Mouse (Mus musculus) erythroid progenitor cell, adult 5-6 weeks (primary cell): ENCODE measurements at regions not wholly inside any gene's neighbourhood (a gene's known extent, or its start where the extent isn't known, plus 50 kb on each side); places are given as distances from the start of the nearest gene placed in this dataset.
A peak's percentile ranks its signal among the peaks of the same experiment; 100 is the strongest.

Experiments
- ATAC-seq: replicated peaks from 2 replicates; pipeline ENCODE4 v1.8.0; 2016; ENCODE audit warnings: moderate number of reproducible peaks, mild to moderate bottlenecking, moderate TSS enrichment, inconsistent platforms; ENCODE audit not compliant: poor library complexity, low FRiP score, severe bottlenecking

DNA sequence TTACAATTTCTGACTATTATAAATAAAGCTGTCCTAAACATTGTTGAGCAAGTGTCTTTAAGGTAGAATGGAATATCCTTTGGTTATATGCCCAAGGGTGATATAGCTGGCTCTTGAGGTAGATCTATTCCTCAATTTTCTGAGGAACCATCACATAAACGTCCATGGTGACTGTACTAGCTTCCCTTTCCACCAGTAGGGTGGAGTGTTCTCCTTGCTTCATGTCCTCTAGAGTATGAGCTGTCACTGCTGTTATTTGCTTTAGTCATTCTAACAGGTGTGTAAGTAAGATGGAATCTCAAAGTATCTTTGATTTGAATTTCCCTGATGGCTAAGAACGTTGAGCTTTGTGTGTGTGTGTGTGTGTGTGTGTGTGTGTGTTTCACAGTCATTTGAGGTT is 3475.7 kb upstream of the Gm7489 start:
- ATAC-seq, result no peak

DNA sequence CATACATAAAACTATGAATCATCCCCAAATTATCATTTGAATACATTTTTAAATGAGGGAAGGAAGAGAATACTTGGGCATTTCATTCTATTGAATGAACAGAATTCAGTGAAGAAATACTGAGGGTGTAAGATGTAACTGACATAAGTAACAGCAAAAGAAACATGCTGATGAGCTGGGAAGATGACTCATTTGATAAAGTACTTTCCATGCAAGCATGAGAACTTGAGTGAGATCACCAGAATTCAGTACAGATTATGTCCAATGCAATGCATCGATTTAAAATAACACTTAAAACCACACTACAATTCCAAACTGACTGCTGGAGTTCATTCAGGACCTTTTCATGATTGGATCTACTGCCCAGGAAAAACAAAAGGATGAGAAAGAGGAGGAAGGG is 3467.1 kb upstream of the Gm7489 start:
- ATAC-seq, result no peak

DNA sequence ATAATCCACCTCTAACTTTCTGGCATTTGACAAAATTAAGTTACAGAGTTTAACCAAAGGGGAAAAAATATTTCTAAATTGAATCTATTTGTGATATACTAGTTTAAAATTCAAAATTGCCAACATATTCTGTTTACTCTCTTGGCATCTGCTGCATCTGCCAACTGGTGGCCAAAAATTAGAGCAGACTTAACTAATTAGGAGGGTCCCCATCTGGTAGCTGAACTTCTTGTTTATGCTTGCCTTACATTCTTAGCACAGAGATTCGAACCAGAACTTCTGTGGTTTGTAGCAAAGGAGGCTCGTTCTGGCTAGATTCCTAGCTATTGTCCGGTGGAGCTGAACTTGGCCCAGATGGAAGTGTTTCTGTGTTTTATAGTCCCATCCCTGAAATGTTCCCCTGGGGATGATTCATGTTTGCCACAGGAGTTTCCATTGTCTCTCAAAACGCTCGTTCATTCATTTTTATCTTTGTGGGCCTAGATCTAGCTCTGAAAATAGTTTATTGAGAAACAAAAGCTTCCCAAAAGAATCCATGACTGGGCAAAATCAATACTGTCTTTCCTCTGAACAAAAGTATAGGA is 3461.5 kb upstream of the Gm7489 start:
- no peak for ATAC-seq

DNA sequence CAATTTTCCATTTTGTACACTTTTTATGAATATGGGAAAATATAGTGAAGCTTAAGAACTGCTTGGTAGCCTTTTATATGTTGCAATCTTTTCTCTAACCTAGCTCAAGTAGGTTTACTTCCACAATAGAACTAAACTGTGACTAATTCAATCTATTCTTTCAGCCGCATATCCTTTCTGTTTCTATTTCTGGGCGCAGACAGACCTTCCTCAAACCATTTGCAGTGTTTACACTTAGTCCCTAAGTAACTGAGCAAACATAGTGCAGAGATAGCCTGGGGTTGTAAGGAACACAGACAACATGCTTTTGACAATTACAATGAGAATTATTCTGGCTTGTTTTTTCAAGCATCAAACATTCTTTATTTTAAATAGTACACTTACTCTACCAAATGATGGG is 3435.1 kb upstream of the Gm7489 start:
- ATAC-seq, result no peak

DNA sequence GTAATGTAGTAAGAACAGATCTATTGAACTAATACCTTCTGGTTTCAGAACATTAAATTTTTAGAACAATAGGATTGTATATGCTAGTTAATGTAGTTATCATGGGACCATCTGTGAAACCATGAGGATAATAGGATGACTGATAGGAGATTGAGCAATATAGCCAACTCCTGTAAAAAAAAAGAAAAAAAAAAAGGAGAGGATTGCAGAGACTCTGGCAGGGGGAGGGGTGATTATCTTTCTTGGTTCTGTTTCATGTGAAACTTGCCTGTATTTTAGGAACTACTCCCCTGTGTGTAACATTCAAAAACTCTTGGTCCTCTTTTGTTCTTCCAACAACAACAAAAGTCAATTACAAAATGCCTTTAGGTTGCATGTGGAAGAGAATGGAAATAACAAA is 3412.1 kb upstream of the Gm7489 start:
- no peak for ATAC-seq

DNA sequence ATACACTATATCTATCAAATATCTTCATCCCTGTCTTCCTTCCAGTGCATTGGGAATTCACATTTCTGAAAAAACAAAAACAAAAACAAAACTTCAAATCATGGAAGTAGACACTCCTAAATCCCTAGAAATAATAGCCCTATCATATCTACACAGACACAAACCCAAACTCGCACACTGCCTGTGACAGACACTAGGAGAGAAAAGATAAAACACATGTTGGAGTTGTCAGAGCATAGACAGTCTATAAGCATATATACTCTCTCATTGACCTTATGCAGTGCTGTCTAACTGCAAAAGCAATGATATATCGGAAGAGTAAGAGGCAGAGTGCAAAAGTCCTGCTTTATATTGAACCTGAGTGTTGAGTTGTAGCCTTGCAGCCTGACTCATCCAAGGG is 3386.0 kb upstream of the Gm7489 start:
- no peak for ATAC-seq

DNA sequence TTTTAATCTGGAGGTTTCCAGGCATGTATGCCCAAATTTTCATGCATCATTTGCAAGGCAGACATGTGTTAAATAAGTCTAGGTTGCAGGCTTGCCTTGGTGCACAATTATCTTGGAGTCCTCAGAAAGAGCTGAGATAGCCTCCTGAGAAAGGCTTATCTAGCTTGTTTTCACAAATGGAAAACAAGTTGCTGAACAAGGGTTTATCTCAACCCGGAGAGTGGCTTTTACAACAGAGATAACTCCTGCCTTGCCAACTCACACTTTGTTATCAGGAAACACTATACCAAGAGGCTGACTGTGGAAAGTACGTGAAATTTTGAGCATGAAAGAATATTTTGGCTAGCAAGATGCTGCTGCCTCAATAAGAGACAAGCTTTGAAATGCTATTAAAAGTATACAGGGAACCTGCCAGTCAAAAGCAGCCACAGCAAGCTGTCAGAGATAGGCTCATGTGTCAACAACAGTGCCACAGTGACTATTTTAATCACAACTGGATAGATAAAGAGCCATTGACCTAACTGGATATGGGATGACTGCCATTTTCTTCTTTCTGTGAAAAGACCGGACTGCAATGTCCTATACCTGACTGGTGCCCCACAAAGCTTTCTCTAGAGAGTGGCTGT is 3376.6 kb upstream of the Gm7489 start:
- peak; percentile 42; the same call in 1 of the 2 replicates for ATAC-seq

DNA sequence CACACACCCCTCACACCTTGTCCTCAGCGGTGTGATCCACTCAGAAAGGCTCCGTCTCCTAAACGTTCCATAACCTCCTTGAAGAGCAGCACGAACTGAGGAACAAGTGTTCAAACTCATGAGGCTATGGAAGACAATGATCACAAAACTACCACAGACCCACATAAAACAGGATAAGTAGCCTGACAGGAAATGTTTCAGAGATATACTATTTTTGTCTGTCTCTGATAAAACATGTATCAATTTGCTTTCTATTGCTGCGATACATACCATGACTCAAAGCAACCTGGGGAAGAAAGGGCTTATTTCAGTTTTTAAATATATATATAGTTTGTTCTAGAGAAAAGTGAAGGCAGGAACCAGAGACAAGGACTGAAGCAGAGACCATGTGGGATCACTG is 3371.7 kb upstream of the Gm7489 start:
- no peak for ATAC-seq

DNA sequence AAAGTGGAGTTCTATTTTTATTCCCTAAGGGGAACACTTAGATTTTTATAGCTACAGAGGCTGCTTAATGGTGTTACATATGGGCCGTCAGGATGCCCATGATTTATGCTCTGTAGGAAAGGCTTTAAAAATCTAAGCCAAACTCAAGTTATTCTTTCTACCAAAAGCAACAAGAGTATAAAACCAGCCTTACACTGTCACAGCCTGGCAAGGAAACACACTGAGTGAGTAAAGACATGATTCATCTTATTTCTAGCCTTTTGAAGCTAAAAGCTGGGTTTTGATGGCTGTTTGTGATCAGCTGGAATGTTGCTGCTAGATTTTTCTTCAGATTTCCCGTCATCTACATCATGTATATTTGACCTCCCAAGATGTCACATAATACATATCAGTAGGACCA is 3359.9 kb upstream of the Gm7489 start:
- ATAC-seq, result no peak

DNA sequence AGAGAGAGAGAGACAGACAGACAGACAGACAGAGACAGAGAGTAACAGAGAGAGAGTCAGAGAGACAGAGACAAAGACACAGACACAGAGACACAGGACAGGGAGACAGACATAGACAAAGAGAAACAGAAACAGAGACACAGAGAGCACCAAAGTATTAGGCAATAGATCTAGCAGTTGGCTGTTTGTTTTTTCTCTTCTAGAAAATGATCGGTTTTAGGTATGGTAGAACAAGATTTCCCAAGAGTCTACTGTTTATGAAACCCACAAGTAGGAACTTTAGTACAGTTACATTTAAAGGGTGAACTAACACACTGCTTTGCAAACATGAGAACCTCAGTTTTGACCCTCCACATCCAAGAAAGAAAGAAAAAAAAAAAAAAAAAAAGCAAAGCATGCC is 3350.2 kb upstream of the Gm7489 start:
- no peak for ATAC-seq

DNA sequence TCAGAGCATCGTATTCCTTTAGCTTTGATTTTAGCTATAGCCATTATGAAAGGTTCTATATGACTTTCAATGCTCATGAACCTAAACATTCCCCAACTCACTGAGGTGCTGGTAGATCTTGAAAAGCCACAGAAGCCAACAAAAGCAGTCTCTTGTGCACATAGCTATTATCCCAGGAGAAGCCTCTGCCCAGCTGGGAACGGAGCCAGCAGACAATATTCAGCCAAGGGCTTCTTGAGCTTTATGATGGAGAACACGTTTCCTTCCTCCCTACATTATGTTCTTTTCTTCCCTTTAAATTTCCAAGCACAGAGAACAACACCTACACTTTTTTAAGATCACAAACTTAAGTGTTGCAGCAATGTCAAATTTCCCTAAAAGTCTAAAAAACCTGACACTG is 3321.1 kb upstream of the Gm7489 start:
- no peak for ATAC-seq

DNA sequence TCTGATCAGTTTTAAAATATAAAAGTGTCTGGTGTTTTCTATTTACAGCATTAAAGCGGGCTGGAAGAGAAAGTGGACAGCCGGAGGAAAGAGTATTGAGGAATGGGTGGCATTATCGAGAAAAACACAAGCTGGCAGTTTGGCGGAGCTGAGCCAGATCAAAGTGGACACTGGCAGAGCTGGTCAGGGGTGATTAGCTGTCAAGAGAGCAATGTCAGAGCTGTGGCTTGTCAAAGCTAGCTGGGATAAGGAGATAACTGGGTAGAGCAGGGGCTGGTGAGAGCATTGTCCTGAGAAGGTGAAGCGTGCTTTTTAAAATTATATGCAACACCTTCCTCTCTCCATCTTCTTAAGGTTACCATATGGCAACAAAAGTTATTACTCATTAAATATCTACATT is 3303.9 kb upstream of the Gm7489 start:
- no peak for ATAC-seq

DNA sequence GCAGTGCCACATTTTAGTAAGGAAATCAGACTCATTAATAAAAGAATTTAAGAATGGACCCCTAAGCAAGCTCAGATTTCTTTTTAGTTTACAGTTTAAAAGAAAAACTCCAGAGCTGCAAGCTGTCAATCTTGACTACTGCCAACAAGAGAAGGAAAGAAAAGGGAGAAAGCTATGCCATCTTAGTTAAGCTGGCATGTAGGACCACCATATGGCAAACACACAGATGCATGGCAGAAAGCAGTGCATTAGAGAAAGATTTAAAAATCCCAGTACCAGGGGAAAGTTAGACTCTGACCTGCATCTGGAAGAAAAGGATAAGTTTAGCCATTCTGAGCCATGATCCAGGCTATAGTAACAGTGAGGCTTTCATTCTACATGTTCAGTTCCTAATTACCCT is 3300.8 kb upstream of the Gm7489 start:
- no peak for ATAC-seq

DNA sequence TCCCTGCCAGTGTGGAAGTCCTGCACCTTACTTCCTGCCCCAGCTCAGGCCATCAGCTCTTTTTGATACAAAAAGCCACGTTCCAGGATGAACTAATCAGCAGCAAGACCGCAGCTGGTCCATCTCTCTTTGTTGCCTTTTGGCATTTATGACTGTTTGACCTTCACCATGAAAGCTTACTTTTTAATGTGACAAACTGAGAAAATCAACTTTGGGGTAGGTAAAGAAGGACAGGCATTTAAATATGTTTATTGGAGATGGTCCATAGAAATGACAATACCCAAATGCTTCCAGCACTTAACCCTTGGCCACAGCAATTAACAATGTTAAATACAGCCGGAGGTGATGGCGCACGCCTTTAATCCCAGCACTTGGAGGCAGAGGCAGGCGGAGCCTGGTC is 3299.2 kb upstream of the Gm7489 start:
- ATAC-seq, result no peak
